Mouse (Mus musculus): ENCODE results near the gene Cry2. TPM values are rescaled to one million over a fixed set of nuclear protein-coding genes. Genes with fewer than 3 reads are reported as not detected.
"Not testable (repeated sequence)": the region's sequence is repeated elsewhere in the genome, so short reads cannot be mapped to it uniquely, and the experiment has no call there.

The Cry2 gene
- total and polyA plus RNA-seq, 2 experiments from 2014 or later = 45.5 to 52.0 TPM

DNA sequence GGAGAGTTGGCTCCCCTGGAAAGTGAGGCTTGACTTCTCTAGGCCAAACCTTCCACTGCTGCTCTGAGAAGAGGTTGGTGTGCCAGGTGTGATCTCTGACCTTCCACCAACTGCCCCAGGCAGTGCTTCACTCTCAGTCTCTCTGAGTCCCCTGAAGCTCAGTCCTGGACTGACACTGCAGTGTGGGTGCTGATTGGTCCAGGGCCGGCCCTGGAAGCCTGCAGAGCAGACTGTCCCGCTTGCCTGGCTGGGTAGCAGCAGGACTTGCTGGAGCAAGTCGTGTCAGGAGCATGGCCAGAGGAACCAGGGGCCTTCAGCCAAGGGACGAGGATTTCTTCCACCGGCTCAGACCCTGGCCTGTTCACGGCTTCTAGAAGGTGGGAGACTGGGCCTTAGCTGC is 29.1 kb downstream of the Cry2 start:
- ATAC-seq (no peak), DNase-seq (ENCODE audit: low spot score) (no peak)
- WGBS = 77% methylated on average over 6 of the region's 6 CpGs
- H3K4me2 ChIP-seq (ENCODE audit: low read depth, low read length) = no peak overlapping the region
- H3K4me3 ChIP-seq (ENCODE audit: low read length) = no peak overlapping the region
- no peaks in the 10 kb centered on the region for H3K27me3 ChIP-seq (ENCODE audit: insufficient read depth, low read length)
- no peak for TF ChIP-seq CTCF (IDR thresholded peaks at IDR 0.05; ENCODE audit: low read depth)
- H3K27ac ChIP-seq = no peak overlapping the region
- H3K36me3 ChIP-seq (ENCODE audit: insufficient read depth, low read length) = peaks cover 44% of the 10 kb centered on the region
- peaks cover 9% of the 10 kb centered on the region for H3K4me1 ChIP-seq (ENCODE audit: insufficient read depth, low read length)
- H3K9me3 ChIP-seq (ENCODE audit: low read length) = no peaks in the 10 kb centered on the region
- no peak overlapping the region for H3K9ac ChIP-seq (replicated peaks; ENCODE audit: low read length)

DNA sequence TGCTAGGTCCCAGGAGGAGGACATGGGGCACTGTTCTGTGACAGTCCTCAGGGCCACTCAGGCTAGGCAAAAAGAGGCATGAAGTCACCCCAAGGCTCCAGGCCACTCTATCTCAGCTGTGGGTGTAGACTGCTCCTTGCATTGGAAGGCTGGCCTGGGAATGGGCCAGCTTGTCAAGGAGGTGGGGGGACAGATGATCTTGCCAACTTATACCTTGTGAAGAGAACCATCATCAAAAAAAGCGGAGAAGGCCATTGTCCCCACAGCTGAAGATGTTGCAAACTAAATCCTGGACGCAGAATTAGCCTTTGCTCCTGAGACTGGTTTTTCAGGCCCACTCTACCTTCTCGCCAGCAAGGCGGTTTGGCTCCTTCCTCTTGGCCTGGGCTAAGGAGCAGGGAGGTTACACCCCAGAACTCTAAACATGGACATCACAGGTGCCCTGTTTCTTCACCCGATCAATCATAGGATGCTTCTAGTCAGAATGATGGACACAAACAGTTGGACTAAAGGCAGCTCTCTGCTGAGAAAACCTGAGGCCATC is 30.0 kb downstream of the Cry2 start:
- no peak overlapping the region for H3K4me3 ChIP-seq (ENCODE audit: low read length)
- H3K4me1 ChIP-seq (ENCODE audit: insufficient read depth, low read length) = peaks cover 15% of the 10 kb centered on the region
- no peaks in the 10 kb centered on the region for H3K9me3 ChIP-seq (ENCODE audit: low read length)
- no peaks in the 10 kb centered on the region for H3K27me3 ChIP-seq (ENCODE audit: insufficient read depth, low read length)
- H3K36me3 ChIP-seq (ENCODE audit: insufficient read depth, low read length) = peaks cover 35% of the 10 kb centered on the region
- ATAC-seq (no peak), DNase-seq (ENCODE audit: low spot score) (no peak)
- H3K4me2 ChIP-seq (ENCODE audit: low read depth, low read length) = no peak overlapping the region
- 91% methylated on average over 5 of the region's 5 CpGs for WGBS
- TF ChIP-seq CTCF (IDR thresholded peaks at IDR 0.05; ENCODE audit: low read depth) = no peak
- H3K27ac ChIP-seq = peak overlapping the region; percentile 86
- H3K9ac ChIP-seq (replicated peaks; ENCODE audit: low read length) = no peak overlapping the region

DNA sequence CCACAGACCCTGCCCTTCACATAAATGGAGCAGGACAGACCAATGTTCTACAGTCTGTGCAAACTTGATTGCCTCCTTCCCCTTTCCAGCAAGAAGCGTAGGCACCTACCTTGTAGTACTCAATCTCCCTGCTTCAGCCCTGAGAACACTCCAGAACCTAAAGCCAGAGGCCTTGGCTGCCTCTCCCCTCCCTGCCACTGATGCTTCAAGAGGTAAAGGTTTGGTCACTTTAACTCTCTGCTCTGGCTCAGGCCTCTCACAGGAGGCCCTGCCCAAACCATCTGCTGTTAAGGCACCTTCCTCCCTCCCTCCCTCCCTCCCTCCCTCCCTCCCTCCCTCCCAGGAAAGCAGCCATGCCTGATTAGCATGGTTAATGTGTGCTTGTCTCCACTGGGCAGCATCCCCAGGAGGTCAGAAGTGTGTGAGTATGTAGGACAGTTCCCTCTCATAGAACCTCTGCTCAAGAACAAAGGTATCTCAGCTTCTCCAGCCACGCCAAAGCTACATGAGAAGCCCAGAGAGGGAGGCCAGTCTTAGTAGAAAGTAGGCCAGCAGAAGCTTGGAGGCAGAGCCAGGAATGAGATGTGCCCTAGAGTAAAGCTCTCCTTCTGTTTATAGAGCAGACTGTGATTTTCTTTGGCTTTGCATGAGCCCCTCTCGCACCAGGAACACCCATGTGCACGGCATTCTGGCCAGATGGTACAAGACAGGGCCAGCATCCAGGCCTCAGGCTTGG is 31.1 kb downstream of the Cry2 start:
- H3K27me3 ChIP-seq (ENCODE audit: insufficient read depth, low read length) = no peaks in the 10 kb centered on the region
- ATAC-seq (peak; percentile 55), DNase-seq (ENCODE audit: low spot score) (peak; percentile 68)
- H3K27ac ChIP-seq = peak overlapping the region; percentile 86
- no peak overlapping the region for H3K4me2 ChIP-seq (ENCODE audit: low read depth, low read length)
- WGBS = 40% methylated on average over 4 of the region's 4 CpGs
- H3K4me3 ChIP-seq (ENCODE audit: low read length) = no peak overlapping the region
- peaks cover 26% of the 10 kb centered on the region for H3K36me3 ChIP-seq (ENCODE audit: insufficient read depth, low read length)
- no peaks in the 10 kb centered on the region for H3K9me3 ChIP-seq (ENCODE audit: low read length)
- TF ChIP-seq CTCF (IDR thresholded peaks at IDR 0.05; ENCODE audit: low read depth) = no peak
- H3K4me1 ChIP-seq (ENCODE audit: insufficient read depth, low read length) = peaks cover 15% of the 10 kb centered on the region
- no peak overlapping the region; the same call in 1 of the 2 replicates for H3K9ac ChIP-seq (replicated peaks; ENCODE audit: low read length)

DNA sequence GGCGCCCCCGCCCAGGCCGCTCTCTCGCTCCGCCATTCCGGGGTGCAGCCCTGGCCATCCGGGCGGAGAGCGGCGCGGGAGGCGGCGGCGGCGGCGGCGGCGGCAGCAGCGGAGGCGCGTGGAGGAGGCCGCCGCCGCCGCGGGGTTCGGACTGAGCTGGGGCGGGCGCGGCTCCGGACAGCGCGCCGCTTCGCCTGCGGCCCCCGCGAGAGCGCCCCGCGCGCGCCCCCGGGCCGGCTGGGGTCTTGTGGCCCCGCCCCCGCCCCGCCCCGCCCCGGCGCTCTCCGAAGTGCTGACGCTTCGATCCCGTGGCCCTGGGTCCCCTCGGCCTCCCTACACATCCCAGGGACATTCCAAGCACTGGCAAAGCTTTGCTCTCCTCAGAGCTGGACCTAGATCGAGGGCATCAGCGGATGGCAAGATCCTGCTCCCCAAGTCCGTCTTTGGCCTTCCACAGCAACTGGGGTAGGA is 32.7 kb downstream of the Cry2 start, which contains the start of gene Mapk8ip1:
TSS of gene Mapk8ip1 (minus strand) at position 173 of the 471 bp plus-strand sequence.
- peak; percentile 68 for ATAC-seq
- Histone ChIP-seq H3K4me2 (ENCODE audit: low read depth, low read length) (peak within 1 kb of the TSS; percentile 81), H3K36me3 (ENCODE audit: insufficient read depth, low read length) (peaks cover 17% of the 10 kb centered on the region), H3K9ac (replicated peaks; ENCODE audit: low read length) (peak within 1 kb of the TSS; percentile 92), H3K27me3 (ENCODE audit: insufficient read depth, low read length) (no peaks in the 10 kb centered on the region), H3K9me3 (ENCODE audit: low read length) (no peaks in the 10 kb centered on the region), H3K4me3 (ENCODE audit: low read length) (peak within 1 kb of the TSS; percentile 79), H3K27ac (peak within 1 kb of the TSS; percentile 86), H3K4me1 (ENCODE audit: insufficient read depth, low read length) (peaks cover 19% of the 10 kb centered on the region)
- DNase-seq (ENCODE audit: low spot score) = peak; percentile 79
- TF ChIP-seq CTCF (IDR thresholded peaks at IDR 0.05; ENCODE audit: low read depth) = no peak
- under 1% methylated on average over 35 of the region's 59 CpGs for WGBS

DNA sequence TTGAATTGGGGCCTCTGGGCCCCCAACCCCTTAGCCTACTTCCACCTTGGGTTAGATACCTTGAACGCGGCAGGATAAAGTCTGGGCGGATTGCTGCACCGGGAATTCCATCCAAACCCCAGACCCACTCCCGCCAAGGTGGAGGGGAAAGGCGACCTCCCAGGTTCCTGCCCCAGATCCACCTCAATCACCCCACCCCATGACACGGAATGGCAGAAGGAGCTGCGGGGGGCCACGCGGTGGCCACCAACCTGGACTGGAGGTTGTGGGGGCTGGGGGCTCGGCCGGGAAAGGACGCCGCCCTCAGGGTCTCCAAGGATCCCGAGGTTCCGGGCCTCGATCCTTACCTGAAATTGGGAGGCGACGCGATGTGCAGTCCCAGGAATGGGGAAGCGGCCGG is 33.2 kb downstream of the Cry2 start:
- TF ChIP-seq CTCF (IDR thresholded peaks at IDR 0.05; ENCODE audit: low read depth) = no peak
- Histone ChIP-seq H3K9me3 (ENCODE audit: low read length) (no peaks in the 10 kb centered on the region), H3K4me3 (ENCODE audit: low read length) (peak overlapping the region; percentile 79), H3K4me2 (ENCODE audit: low read depth, low read length) (peak overlapping the region; percentile 81), H3K27me3 (ENCODE audit: insufficient read depth, low read length) (no peaks in the 10 kb centered on the region), H3K9ac (replicated peaks; ENCODE audit: low read length) (peak overlapping the region; percentile 92), H3K36me3 (ENCODE audit: insufficient read depth, low read length) (peaks cover 13% of the 10 kb centered on the region), H3K4me1 (ENCODE audit: insufficient read depth, low read length) (peaks cover 19% of the 10 kb centered on the region), H3K27ac (peak overlapping the region; percentile 86)
- ATAC-seq = no peak; the same call in 1 of the 2 replicates
- WGBS = 2% methylated on average over 22 of the region's 22 CpGs
- peak; percentile 25 for DNase-seq (ENCODE audit: low spot score)

DNA sequence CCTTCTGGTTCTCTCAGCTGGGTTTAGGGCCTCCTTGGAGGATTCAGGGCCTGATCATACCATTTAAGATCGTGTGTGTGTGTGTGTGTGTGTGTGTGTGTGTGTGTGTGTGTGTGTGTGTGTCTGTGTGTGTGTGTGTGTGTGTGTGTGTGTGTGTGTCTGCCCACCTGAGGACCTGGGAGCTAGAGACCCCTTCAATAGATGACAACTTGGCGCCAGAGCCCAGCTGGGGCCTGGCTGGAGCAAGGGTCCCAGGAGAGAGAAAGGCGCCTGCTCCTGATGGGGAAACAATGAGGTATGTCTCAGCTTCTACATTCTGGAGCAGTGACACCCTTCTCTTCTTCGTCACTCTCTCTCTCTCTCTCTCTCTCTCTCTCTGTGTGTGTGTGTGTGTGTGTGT is 34.0 kb downstream of the Cry2 start:
- not testable (repeated sequence) for H3K9me3 ChIP-seq (ENCODE audit: low read length); ATAC-seq; H3K27me3 ChIP-seq (ENCODE audit: insufficient read depth, low read length); H3K27ac ChIP-seq; DNase-seq (ENCODE audit: low spot score); H3K36me3 ChIP-seq (ENCODE audit: insufficient read depth, low read length)
- WGBS = 19% methylated on average over 4 of the region's 4 CpGs
- Histone ChIP-seq H3K4me3 (ENCODE audit: low read length) (peak overlapping the region; percentile 79), H3K4me2 (ENCODE audit: low read depth, low read length) (peak overlapping the region; percentile 81), H3K9ac (replicated peaks; ENCODE audit: low read length) (peak overlapping the region; percentile 92; the same call in 1 of the 2 replicates), H3K4me1 (ENCODE audit: insufficient read depth, low read length) (peaks cover 19% of the 10 kb centered on the region)

DNA sequence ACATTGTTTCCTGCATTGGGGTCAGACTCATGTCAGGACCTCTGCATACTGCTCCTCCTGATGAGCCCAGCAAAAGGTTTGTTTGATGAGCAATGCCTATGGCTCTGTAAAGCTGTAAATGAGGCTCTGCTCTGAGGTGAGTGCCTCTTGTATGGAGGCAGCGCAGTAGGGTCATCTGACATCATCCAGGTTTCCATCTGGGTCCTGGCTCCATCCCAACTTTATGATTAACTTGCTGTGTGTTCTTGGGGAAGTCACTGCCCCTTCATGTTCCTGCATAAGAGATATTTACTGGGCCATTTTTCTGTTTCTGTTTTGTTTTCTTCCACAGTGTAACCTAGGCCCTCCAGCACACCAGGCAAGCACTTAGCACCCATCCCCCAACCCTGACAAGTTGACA is 36.4 kb downstream of the Cry2 start:
- Histone ChIP-seq H3K36me3 (ENCODE audit: insufficient read depth, low read length) (no peaks in the 10 kb centered on the region), H3K4me2 (ENCODE audit: low read depth, low read length) (0 out of 2 replicates have a peak overlapping the region, but pooled peaks have one; percentile 81), H3K9ac (replicated peaks; ENCODE audit: low read length) (no peak overlapping the region), H3K4me3 (ENCODE audit: low read length) (no peak overlapping the region), H3K4me1 (ENCODE audit: insufficient read depth, low read length) (peaks cover 29% of the 10 kb centered on the region), H3K27me3 (ENCODE audit: insufficient read depth, low read length) (no peaks in the 10 kb centered on the region), H3K27ac (no peak overlapping the region), H3K9me3 (ENCODE audit: low read length) (no peaks in the 10 kb centered on the region)
- TF ChIP-seq CTCF (IDR thresholded peaks at IDR 0.05; ENCODE audit: low read depth) = no peak
- ATAC-seq (no peak), DNase-seq (ENCODE audit: low spot score) (no peak)
- WGBS = 77% methylated on average over 1 of the region's 1 CpGs
